Mouse (Mus musculus) CD4-positive helper T cell, adult 2 months (primary cell): ENCODE data around the gene Lrrc73.
A peak's percentile ranks its signal among the peaks of the same experiment; 100 is the strongest.

Experiments used
- DNase-seq: peaks from one replicate; pipeline ENCODE4 v3.0.0-alpha.2; 2012; ENCODE audit warnings: low read depth, missing footprints, low spot score

The Lrrc73 gene

GRCm38 (mm10) chr17:46287678-46288095 is 34.4 kb downstream of the Lrrc73 start:
- DNase-seq: no peak

DNA sequence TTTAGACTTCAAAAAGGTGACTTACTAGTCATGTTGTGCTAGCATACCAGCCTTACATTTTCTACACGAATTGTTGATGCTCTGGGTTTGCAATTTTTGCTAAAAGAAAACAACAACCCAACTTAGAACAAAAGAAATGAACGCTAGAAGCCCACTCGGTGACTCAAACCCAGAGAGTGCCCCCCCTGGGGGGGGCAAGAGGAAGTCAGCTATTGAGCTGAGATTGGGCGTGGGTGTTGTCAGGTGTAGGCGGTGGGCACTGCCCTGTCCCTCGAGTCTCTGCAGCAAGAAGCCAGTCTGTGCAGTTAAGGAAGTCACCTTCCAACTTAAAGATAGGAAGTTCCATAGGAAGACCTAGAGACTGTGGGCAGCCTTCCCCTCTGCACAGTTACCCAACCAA is 43.3 kb downstream of the Lrrc73 start:
- DNase-seq: peak; percentile 38

GRCm38 (mm10) chr17:46297028-46297363 is 43.7 kb downstream of the Lrrc73 start:
- no peak for DNase-seq

DNA sequence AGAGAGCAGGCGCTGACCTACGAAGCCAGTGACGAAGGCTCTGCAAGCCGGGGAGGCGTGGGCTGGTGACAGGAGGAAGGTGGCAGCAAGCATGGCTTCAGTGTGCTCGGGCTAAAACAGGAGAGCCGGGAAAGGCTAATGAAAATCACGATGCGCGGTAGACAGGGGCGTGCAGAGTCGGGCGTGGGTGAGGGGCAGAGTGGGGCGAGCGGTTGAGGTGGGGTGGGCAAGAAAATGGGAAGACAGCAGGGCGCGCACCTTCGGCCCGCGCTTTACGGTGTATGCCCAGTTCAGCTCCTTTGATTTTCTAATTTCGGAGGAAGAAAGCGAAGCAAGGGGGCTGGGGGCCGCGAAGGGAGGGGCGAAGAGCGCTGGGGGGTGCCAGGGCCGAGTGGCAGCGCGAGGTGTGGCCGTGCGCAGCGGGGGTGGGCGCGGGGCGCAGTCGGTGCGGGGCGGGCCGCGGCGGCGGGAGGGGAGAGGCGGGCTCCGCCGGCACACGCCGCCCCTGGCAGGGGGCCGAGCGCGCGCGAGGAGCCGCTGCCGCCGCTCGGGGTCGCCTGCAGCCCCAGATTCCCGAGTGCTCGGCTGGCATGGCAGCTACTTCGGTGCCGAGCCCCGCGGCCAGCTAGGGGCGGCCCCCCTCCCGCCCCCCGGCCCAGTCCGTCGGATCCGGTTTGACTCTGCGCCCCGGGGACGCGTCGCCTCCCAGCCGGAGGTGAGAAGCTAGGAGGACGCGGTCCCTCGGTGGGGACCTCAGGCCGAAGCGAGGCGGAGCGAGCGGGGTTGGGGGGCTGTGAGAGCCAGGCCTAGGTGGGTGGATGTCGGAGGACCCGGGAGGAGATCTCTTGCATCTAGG is 44.3 kb downstream of the Lrrc73 start, which contains the start of gene Dlk2:
Dlk2 (plus strand) TSS at position 58 of the 856 bp plus-strand sequence.
- DNase-seq: peak; percentile 42

GRCm38 (mm10) chr17:46298220-46298913 is 45.0 kb downstream of the Lrrc73 start:
- DNase-seq: peak; percentile 73

DNA sequence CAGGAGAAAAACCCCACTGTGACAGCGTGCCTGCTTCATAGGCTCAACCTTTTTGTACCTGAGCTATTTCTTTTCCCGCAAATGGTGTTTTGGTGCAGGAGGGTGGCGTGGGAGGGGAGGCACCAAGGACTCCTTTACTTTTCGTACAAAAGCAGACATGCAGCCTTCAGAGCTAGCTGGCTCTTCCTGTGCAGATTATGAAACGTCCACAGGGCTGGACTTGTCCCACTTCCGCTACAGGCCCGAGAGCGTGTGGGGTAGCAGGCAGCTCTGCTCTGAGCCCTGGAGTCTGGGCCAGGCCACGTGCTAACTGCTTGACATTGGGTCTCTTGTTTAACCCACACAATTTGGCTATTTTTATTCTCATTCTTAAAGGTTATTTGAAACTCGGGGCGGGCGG is 48.6 kb downstream of the Lrrc73 start:
- DNase-seq: no peak

GRCm38 (mm10) chr17:46304184-46304583 is 50.9 kb downstream of the Lrrc73 start:
- no peak for DNase-seq
